Mouse (Mus musculus) cerebellum, postnatal 10 days (tissue): ENCODE data around the gene Grin2a.
A peak's percentile ranks its signal among the peaks of the same experiment; 100 is the strongest.
"Not testable (repeated sequence)": the region's sequence is repeated elsewhere in the genome, so short reads cannot be mapped to it uniquely, and the experiment has no call there.

Experiments used
- DNase-seq, 2 experiments: peaks; one replicate each; pipeline ENCODE4 v3.0.0; 2021; ENCODE audit warnings: mixed read lengths in 2 of 2

Grin2a gene

GRCm38 (mm10) chr16:9618206-9618605, 377.2 kb downstream of the Grin2a start:
- DNase-seq, result no peak

GRCm38 (mm10) chr16:9617215-9617614, 378.1 kb downstream of the Grin2a start:
- no peak for DNase-seq

- DNase-seq, result no peak
Measured at GRCm38 (mm10) chr16:9616807-9617206, 378.6 kb downstream of the Grin2a start.

- DNase-seq, result not testable (repeated sequence)
Measured at GRCm38 (mm10) chr16:9612596-9612995, 382.8 kb downstream of the Grin2a start.

GRCm38 (mm10) chr16:9607432-9607831, 387.9 kb downstream of the Grin2a start:
- DNase-seq, result no peak

GRCm38 (mm10) chr16:9603983-9604382, 391.4 kb downstream of the Grin2a start:
- peak; percentile 57 to 61 for DNase-seq

GRCm38 (mm10) chr16:9602579-9602978, 392.8 kb downstream of the Grin2a start:
- DNase-seq, result no peak

GRCm38 (mm10) chr16:9589176-9589575, 406.2 kb downstream of the Grin2a start:
- DNase-seq, result no peak

GRCm38 (mm10) chr16:9588431-9588830, 406.9 kb downstream of the Grin2a start:
- DNase-seq, result peak; percentile 23 to 35

- DNase-seq, result no peak
Measured at GRCm38 (mm10) chr16:9583981-9584380, 411.4 kb downstream of the Grin2a start.

GRCm38 (mm10) chr16:9571793-9572192, 423.6 kb downstream of the Grin2a start:
- no peak for DNase-seq

GRCm38 (mm10) chr16:9567286-9567685, 428.1 kb downstream of the Grin2a start:
- DNase-seq, result no peak

GRCm38 (mm10) chr16:9561816-9562215, 433.5 kb downstream of the Grin2a start:
- no peak for DNase-seq

GRCm38 (mm10) chr16:9535196-9535595, 460.2 kb downstream of the Grin2a start:
- no peak for DNase-seq

- DNase-seq, result peak; percentile 20 to 34
Measured at GRCm38 (mm10) chr16:9533564-9534332, 461.6 kb downstream of the Grin2a start.

GRCm38 (mm10) chr16:9532843-9533532, 462.4 kb downstream of the Grin2a start:
- DNase-seq, result no peak

- no peak for DNase-seq
Measured at GRCm38 (mm10) chr16:9527214-9527613, 468.1 kb downstream of the Grin2a start.

GRCm38 (mm10) chr16:9523314-9523713, 472.0 kb downstream of the Grin2a start:
- DNase-seq, result no peak
